Mouse (Mus musculus): ENCODE measurements at regions not wholly inside any gene's neighbourhood (a gene's known extent, or its start where the extent isn't known, plus 50 kb on each side); places are given as distances from the start of the nearest gene placed in this dataset.

DNA sequence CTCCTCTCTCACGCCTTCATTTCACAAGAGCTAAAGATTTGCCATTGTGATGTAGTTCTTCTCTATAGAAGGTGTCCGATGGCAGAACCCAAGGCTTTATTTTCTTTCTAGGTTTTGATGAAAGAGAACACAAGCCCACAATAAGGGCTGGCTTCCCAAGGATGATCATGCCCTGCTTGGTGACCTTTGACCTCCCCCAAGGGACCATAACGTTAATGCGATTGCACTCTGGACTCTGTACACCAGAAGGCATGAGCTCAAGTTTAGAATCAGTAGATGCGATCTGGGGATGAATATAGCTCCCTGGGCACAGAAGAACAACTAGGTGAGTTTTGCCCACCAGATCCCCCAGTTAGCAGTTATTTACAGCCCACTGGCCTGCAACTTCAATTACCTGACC, 150.7 kb downstream of the Nrip1 start:
- no peak for TF ChIP-seq BHLHE40 (IDR thresholded peaks at IDR 0.05; ENCODE audit: low read depth, low read length)
- no peak for TF ChIP-seq UBTF (IDR thresholded peaks at IDR 0.05; ENCODE audit: low read depth, low read length)
- TF ChIP-seq E2F4 (IDR thresholded peaks at IDR 0.05; ENCODE audit: insufficient replicate concordance, low read depth, low read length) = no peak
- no peak for TF ChIP-seq MAZ (IDR thresholded peaks at IDR 0.05; ENCODE audit: low read depth, low read length)
